Mouse (Mus musculus) heart, postnatal 14 days (tissue): ENCODE data around the gene Noxo1. TPM values are rescaled to one million over a fixed set of nuclear protein-coding genes. Genes with fewer than 3 reads are reported as not detected.
A peak's percentile ranks its signal among the peaks of the same experiment; 100 is the strongest.

Experiments
- DNase-seq, 2 experiments: peaks; one replicate each; pipeline ENCODE4 v3.0.0; 2021 to 2022
- intact Hi-C: fragments of 180-260 bp; cut with DNase I; formaldehyde crosslinking; loops from one replicate; pipeline ENCODE4 v1.15.1; 2025
- total RNA-seq, 2 experiments: library from RNA; stranded (reverse); gene quantifications; 2 replicates each; pipeline ENCODE4 v1.2.3; 2021

Noxo1 gene
- total RNA-seq, 2 experiments from 2014 or later: 0.96 to 1.0 TPM

DNA sequence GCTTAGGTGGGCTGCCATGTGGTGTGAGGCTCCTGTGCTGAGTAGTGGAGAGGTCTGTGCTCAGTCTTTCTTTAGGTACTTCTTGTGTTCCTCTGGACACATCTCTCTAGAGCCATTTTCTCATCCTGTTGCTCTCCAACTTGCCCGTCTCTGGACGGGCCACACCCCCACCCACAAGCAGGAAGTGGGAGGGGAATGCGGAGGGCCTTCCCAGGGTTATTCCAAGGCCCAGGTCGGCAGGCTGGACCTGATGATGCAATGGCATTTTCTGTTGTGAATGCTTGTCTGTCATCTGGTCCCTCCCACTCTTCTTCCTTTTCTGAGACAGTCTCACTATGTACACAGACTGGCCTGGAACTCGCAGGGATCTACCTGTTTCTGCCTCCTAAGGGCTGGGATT is 23.9 kb upstream of the Noxo1 start:
- intact Hi-C loops: no loop called here
- peak in 1 of 2 experiments; percentile 56 for DNase-seq

GRCm38 (mm10) chr17:24674277-24674676 is 21.8 kb upstream of the Noxo1 start:
- intact Hi-C loops: no loop called here

GRCm38 (mm10) chr17:24676187-24676586 is 19.8 kb upstream of the Noxo1 start:
- DNase-seq: peak; percentile 74 to 85
- intact Hi-C loops: no loop called here

More at GRCm38 (mm10) chr17:24674277-24674676, 21.8 kb upstream of the Noxo1 start:
- no peak for DNase-seq

- no peak for DNase-seq
- intact Hi-C loops: no loop called here
Observed at GRCm38 (mm10) chr17:24676877-24677276, 19.2 kb upstream of the Noxo1 start.

- DNase-seq: no peak
- intact Hi-C loops: no loop called here
Observed at GRCm38 (mm10) chr17:24677500-24678080, 18.4 kb upstream of the Noxo1 start.

- intact Hi-C loops: no loop called here
- peak in 1 of 2 experiments; percentile 35 for DNase-seq
Observed at GRCm38 (mm10) chr17:24686514-24686913, 9.5 kb upstream of the Noxo1 start.

GRCm38 (mm10) chr17:24687146-24687595 is 8.9 kb upstream of the Noxo1 start:
- intact Hi-C loops: no loop called here
- DNase-seq: peak; percentile 48

DNA sequence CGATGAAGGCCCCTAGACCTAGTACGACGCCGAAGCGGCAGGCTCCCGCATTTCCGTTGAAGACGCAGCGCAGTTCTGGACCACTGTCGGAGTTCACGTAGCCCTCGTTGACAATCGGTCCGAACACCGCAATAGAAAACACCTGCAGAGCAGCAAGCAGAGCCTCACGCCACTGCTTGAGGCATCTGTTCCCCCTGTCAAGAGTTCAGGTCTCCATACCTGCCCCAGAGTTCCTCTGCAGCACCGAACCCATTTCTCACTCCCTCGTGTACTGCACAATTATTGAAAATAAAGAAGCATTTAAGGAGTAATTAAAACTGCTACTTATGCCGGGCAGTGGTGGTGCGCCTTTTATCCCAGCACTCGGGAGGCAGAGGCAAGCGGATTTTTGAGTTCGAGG is 8.4 kb upstream of the Noxo1 start:
- DNase-seq: no peak
- intact Hi-C loops: no loop called here

DNA sequence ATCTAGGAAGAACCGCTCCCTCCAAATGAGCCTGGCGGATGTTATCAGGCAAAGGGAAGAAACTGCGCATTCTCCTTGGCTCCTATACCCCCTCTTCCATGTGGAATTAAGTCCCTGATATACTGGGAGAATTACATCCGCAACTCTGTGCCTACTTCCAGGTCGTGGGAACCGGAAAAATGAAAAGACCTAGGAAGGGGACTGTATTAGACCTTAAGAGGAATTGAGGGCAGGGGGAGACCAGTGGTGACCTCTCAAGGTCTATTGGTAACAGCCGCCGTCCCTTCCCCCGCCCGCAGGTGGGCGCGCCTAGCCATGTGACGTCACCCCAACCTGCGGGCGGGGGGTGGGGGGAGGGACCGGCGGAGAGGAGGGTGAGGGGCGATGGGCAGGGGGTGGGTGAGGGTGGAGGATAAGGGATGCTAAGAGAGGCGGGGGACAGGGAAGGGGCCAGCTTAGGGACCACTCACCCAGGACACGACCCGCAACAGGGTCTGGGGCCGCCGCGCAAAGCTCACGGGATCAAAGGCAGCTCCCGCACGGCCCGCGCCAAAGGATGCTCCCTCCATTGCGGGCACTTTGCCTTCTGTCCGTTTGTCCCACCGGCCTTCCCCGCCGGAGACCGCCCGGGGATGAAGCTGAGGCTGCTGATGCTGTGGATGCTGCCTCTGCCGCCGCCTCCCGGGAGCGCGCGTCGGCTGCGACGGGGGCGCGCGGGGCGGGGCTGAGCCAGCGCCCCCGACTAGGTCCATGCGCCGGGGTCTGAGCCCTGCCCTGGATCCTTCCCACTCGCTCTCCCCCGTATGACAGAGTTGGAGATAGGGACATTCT is 6.6 kb upstream of the Noxo1 start, which contains the start of gene Syngr3:
Syngr3 (minus strand) TSS at position 705 of the 831 bp plus-strand sequence.
- intact Hi-C loops: no loop called here
- DNase-seq: no peak

- intact Hi-C loops: loop anchor here (2.0 kb wide), 1 partner anchor 22 kb away; no protein-coding TSS in a partner anchor
- DNase-seq: no peak
Observed at GRCm38 (mm10) chr17:24692385-24692784, 3.6 kb upstream of the Noxo1 start.

DNA sequence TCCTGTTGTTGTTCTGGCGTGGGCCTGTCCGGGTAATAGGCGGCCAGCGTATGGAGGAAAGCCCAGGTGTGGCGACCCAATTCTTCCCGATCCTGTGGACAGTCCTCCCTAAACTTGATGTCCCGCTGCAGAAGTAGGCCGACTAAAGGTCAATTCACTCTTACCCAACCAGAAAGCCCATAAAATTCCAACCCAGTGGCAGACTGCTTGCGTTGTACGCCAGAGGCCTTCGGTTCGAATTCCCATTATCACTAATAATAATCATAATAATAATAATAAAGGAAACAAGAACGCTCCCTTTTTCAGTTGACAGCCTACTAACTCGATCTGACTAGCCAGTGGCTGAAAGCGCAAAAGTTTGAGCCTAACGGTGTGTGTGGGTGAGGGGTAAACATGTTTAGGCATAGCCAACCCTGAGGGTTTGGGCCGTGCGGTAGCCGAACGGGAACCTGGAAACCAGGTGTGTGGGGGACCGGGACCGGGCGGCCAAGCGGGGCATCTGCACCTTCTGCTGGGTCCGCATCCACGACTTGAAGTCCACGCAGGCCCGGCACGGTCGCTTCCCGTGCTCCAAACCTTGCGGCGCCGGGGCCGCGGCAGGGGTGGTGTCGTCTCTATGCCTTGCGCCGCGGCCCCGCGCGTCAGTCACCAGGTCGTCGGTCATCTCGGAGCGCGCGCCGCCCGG is 566 bp upstream of the Noxo1 start:
- DNase-seq: no peak
- intact Hi-C loops: no loop called here

- DNase-seq: no peak
- intact Hi-C loops: no loop called here
Observed at GRCm38 (mm10) chr17:24697985-24698384, 2.0 kb downstream of the Noxo1 start.

- no peak for DNase-seq
- intact Hi-C loops: no loop called here
Observed at GRCm38 (mm10) chr17:24698715-24699114, 2.7 kb downstream of the Noxo1 start.

DNA sequence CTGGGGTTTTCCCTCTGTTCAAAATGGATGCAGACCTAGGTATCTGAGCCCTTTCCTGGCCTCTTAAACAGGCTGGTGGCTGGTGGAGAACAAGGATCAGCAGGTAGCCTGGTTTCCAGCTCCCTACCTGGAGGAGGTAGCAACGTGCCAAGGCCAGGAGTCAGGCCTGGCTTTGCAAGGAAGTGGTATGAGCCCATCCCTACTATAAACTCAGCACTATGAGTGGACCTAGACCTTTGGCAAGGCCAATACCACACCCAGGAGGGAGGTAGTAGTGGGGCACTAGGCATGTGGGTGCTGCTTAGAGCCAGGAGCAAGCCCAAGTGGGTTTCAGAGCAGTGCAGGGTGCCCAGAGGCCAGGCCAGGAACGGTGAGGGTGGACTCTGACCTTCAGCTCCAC is 3.4 kb downstream of the Noxo1 start:
- intact Hi-C loops: no loop called here
- no peak for DNase-seq

GRCm38 (mm10) chr17:24701251-24701650 is 5.2 kb downstream of the Noxo1 start:
- no peak for DNase-seq
- intact Hi-C loops: no loop called here

DNA sequence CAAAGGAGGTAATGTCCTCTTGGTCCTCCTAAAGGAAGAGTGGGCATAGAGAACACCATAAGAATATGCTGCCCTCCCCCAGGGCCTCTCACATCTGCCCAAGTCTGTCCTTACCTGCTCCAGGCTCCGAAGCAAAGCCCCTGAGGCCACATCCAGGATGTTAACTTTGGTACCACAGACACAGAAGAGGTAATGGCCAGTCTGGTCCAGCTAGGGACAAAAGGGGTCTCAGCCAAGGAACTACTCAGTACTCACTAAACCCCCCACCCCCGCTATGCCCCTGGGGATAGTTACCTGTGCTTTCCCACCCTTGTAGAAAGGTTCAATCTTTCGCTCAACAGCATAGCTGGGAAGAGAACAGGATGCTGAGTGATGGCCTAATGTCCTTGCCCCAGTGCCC is 9.8 kb downstream of the Noxo1 start:
- intact Hi-C loops: no loop called here
- no peak for DNase-seq

GRCm38 (mm10) chr17:24706982-24707800 is 11.2 kb downstream of the Noxo1 start, which contains the start of gene Tbl3:
TSS of gene Tbl3 (minus strand) at chr17:24707660.
- peak; percentile 92 to 98 for DNase-seq
- intact Hi-C loops: no loop called here

DNA sequence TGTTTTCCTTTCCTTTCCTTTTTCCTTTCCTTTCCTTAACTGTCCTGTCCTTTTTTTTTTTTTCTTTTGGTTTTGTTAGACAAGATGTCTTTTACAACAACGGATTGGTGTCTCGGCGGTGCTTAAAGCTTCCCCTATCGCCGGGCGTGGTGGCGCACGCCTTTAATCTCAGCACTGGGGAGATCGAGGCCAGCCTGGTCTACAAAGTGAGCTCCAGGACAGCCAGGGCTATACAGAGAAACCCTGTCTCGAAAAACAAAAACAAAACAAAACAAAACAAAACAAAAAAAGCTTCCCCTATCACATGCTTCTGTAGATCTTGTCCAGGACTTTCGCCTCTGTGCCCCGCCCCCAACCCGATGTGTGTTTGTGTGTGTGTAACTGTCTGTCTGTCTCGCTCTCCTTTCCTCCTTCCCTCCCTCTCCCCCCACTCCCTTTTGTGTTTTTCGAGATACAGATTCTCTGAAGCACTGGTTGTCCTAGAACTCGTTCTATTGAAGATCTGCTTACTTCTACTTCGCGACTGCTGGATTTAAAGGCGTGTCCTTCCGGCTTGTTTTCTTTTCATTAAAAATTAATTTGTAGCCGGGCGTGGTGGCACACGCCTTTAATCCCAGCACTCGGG is 11.9 kb downstream of the Noxo1 start:
- intact Hi-C loops: no loop called here
- DNase-seq: no peak

GRCm38 (mm10) chr17:24708646-24709045 is 12.6 kb downstream of the Noxo1 start:
- intact Hi-C loops: no loop called here
- DNase-seq: no peak

GRCm38 (mm10) chr17:24715556-24715955 is 19.5 kb downstream of the Noxo1 start:
- DNase-seq: no peak
- intact Hi-C loops: no loop called here
